Mouse (Mus musculus): ENCODE results near the gene Vwf. TPM values are rescaled to one million over a fixed set of nuclear protein-coding genes. Genes with fewer than 3 reads are reported as not detected.

Vwf gene
- polyA plus RNA-seq, 1 experiment from 2014 or later, result 11.9 TPM

- 40% methylated on average over 14 of the region's 14 CpGs for WGBS (ENCODE audit: insufficient replicate concordance)
- no peak for ATAC-seq (ENCODE audit: low read depth)
- H3K4me2 ChIP-seq (ENCODE audit: low read depth, low read length), result no peak overlapping the region
These were observed 114.7 kb downstream of the Vwf start for GRCm38 (mm10) chr6:125661106-125661877.

GRCm38 (mm10) chr6:125663906-125664305 is 117.3 kb downstream of the Vwf start:
- Histone ChIP-seq H3K36me3 (ENCODE audit: control insufficient read depth, insufficient read depth) (no peaks in the 10 kb centered on the region), H3K27ac (ENCODE audit: low read length) (no peak overlapping the region), H3K4me3 (ENCODE audit: low read depth, low read length) (no peak overlapping the region), H3K4me1 (ENCODE audit: control insufficient read depth, low read depth, low read length) (no peaks in the 10 kb centered on the region), H3K27me3 (ENCODE audit: control insufficient read depth, insufficient read depth, low read depth, low read length) (no peaks in the 10 kb centered on the region), H3K9me3 (replicated peaks; ENCODE audit: control insufficient read depth, low read length) (no peaks in the 10 kb centered on the region), H3K9ac (ENCODE audit: low read depth, low read length) (no peak overlapping the region), H3K4me2 (ENCODE audit: low read depth, low read length) (no peak overlapping the region)
- no peak for ATAC-seq (ENCODE audit: low read depth)
- WGBS (ENCODE audit: insufficient replicate concordance), result 55% methylated on average over 2 of the region's 2 CpGs

More at GRCm38 (mm10) chr6:125661106-125661877, 114.7 kb downstream of the Vwf start:
- Histone ChIP-seq H3K36me3 (ENCODE audit: control insufficient read depth, insufficient read depth) (no peaks in the 10 kb centered on the region), H3K27ac (ENCODE audit: low read length) (no peak overlapping the region), H3K27me3 (ENCODE audit: control insufficient read depth, insufficient read depth, low read depth, low read length) (no peaks in the 10 kb centered on the region), H3K9ac (ENCODE audit: low read depth, low read length) (no peak overlapping the region), H3K9me3 (replicated peaks; ENCODE audit: control insufficient read depth, low read length) (no peaks in the 10 kb centered on the region), H3K4me1 (ENCODE audit: control insufficient read depth, low read depth, low read length) (no peaks in the 10 kb centered on the region), H3K4me3 (ENCODE audit: low read depth, low read length) (no peak overlapping the region)

GRCm38 (mm10) chr6:125671835-125672234 is 125.3 kb downstream of the Vwf start:
- no peak for ATAC-seq (ENCODE audit: low read depth)
- Histone ChIP-seq H3K9me3 (replicated peaks; ENCODE audit: control insufficient read depth, low read length) (no peaks in the 10 kb centered on the region), H3K4me3 (ENCODE audit: low read depth, low read length) (no peak overlapping the region), H3K36me3 (ENCODE audit: control insufficient read depth, insufficient read depth) (no peaks in the 10 kb centered on the region), H3K27me3 (ENCODE audit: control insufficient read depth, insufficient read depth, low read depth, low read length) (no peaks in the 10 kb centered on the region), H3K9ac (ENCODE audit: low read depth, low read length) (no peak overlapping the region), H3K4me2 (ENCODE audit: low read depth, low read length) (no peak overlapping the region), H3K27ac (ENCODE audit: low read length) (no peak overlapping the region), H3K4me1 (ENCODE audit: control insufficient read depth, low read depth, low read length) (no peaks in the 10 kb centered on the region)
- WGBS (ENCODE audit: insufficient replicate concordance), result 50% methylated on average over 3 of the region's 3 CpGs

- no peaks in the 10 kb centered on the region for H3K27me3 ChIP-seq (ENCODE audit: control insufficient read depth, insufficient read depth, low read depth, low read length)
- H3K36me3 ChIP-seq (ENCODE audit: control insufficient read depth, insufficient read depth), result no peaks in the 10 kb centered on the region
- no peak overlapping the region for H3K4me3 ChIP-seq (ENCODE audit: low read depth, low read length)
- no peak overlapping the region for H3K27ac ChIP-seq (ENCODE audit: low read length)
- no peak for ATAC-seq (ENCODE audit: low read depth)
- no peaks in the 10 kb centered on the region for H3K4me1 ChIP-seq (ENCODE audit: control insufficient read depth, low read depth, low read length)
- no peak overlapping the region for H3K4me2 ChIP-seq (ENCODE audit: low read depth, low read length)
- H3K9ac ChIP-seq (ENCODE audit: low read depth, low read length), result no peak overlapping the region
- WGBS (ENCODE audit: insufficient replicate concordance), result 31% methylated on average over 1 of the region's 1 CpGs
- no peaks in the 10 kb centered on the region for H3K9me3 ChIP-seq (replicated peaks; ENCODE audit: control insufficient read depth, low read length)
These were observed 131.9 kb downstream of the Vwf start for GRCm38 (mm10) chr6:125678492-125678891.

- Histone ChIP-seq H3K9me3 (replicated peaks; ENCODE audit: control insufficient read depth, low read length) (no peaks in the 10 kb centered on the region), H3K36me3 (ENCODE audit: control insufficient read depth, insufficient read depth) (no peaks in the 10 kb centered on the region), H3K4me3 (ENCODE audit: low read depth, low read length) (no peak overlapping the region), H3K27me3 (ENCODE audit: control insufficient read depth, insufficient read depth, low read depth, low read length) (no peaks in the 10 kb centered on the region), H3K4me1 (ENCODE audit: control insufficient read depth, low read depth, low read length) (no peaks in the 10 kb centered on the region), H3K9ac (ENCODE audit: low read depth, low read length) (no peak overlapping the region), H3K27ac (ENCODE audit: low read length) (no peak overlapping the region), H3K4me2 (ENCODE audit: low read depth, low read length) (no peak overlapping the region)
- no peak for ATAC-seq (ENCODE audit: low read depth)
- 75% methylated on average over 11 of the region's 11 CpGs for WGBS (ENCODE audit: insufficient replicate concordance)
These were observed 134.0 kb downstream of the Vwf start for GRCm38 (mm10) chr6:125680613-125681012.

- no peak for ATAC-seq (ENCODE audit: low read depth)
- Histone ChIP-seq H3K9ac (ENCODE audit: low read depth, low read length) (no peak overlapping the region), H3K4me1 (ENCODE audit: control insufficient read depth, low read depth, low read length) (no peaks in the 10 kb centered on the region), H3K27ac (ENCODE audit: low read length) (no peak overlapping the region), H3K36me3 (ENCODE audit: control insufficient read depth, insufficient read depth) (no peaks in the 10 kb centered on the region), H3K27me3 (ENCODE audit: control insufficient read depth, insufficient read depth, low read depth, low read length) (no peaks in the 10 kb centered on the region; the same call in 1 of the 2 replicates), H3K4me2 (ENCODE audit: low read depth, low read length) (no peak overlapping the region), H3K9me3 (replicated peaks; ENCODE audit: control insufficient read depth, low read length) (no peaks in the 10 kb centered on the region), H3K4me3 (ENCODE audit: low read depth, low read length) (no peak overlapping the region)
These were observed 138.8 kb downstream of the Vwf start for GRCm38 (mm10) chr6:125685420-125685819.

- Histone ChIP-seq H3K4me1 (ENCODE audit: control insufficient read depth, low read depth, low read length) (no peaks in the 10 kb centered on the region), H3K4me2 (ENCODE audit: low read depth, low read length) (no peak overlapping the region), H3K36me3 (ENCODE audit: control insufficient read depth, insufficient read depth) (no peaks in the 10 kb centered on the region), H3K9me3 (replicated peaks; ENCODE audit: control insufficient read depth, low read length) (no peaks in the 10 kb centered on the region), H3K4me3 (ENCODE audit: low read depth, low read length) (no peak overlapping the region), H3K27ac (ENCODE audit: low read length) (no peak overlapping the region), H3K9ac (ENCODE audit: low read depth, low read length) (no peak overlapping the region), H3K27me3 (ENCODE audit: control insufficient read depth, insufficient read depth, low read depth, low read length) (no peaks in the 10 kb centered on the region; the same call in 1 of the 2 replicates)
- no peak for ATAC-seq (ENCODE audit: low read depth)
- WGBS (ENCODE audit: insufficient replicate concordance), result 43% methylated on average over 1 of the region's 1 CpGs
These were observed 141.4 kb downstream of the Vwf start for GRCm38 (mm10) chr6:125687986-125688385.

- Histone ChIP-seq H3K4me2 (ENCODE audit: low read depth, low read length) (no peak within 1 kb of the TSS), H3K4me3 (ENCODE audit: low read depth, low read length) (no peak within 1 kb of the TSS), H3K9ac (ENCODE audit: low read depth, low read length) (no peak within 1 kb of the TSS), H3K36me3 (ENCODE audit: control insufficient read depth, insufficient read depth) (no peaks in the 10 kb centered on the region), H3K27me3 (ENCODE audit: control insufficient read depth, insufficient read depth, low read depth, low read length) (no peaks in the 10 kb centered on the region; the same call in 1 of the 2 replicates), H3K27ac (ENCODE audit: low read length) (no peak within 1 kb of the TSS), H3K4me1 (ENCODE audit: control insufficient read depth, low read depth, low read length) (no peaks in the 10 kb centered on the region), H3K9me3 (replicated peaks; ENCODE audit: control insufficient read depth, low read length) (no peaks in the 10 kb centered on the region)
- no peak for ATAC-seq (ENCODE audit: low read depth)
- 26% methylated on average over 20 of the region's 20 CpGs for WGBS (ENCODE audit: insufficient replicate concordance)
These were observed 143.6 kb downstream of the Vwf start, which contains the start of gene Ano2 for GRCm38 (mm10) chr6:125690057-125690703. TSS of gene Ano2 (plus strand) at chr6:125690419.

GRCm38 (mm10) chr6:125701146-125701545 is 154.6 kb downstream of the Vwf start:
- no peak overlapping the region for H3K27ac ChIP-seq (ENCODE audit: low read length)
- ATAC-seq (ENCODE audit: low read depth), result no peak
- no peak overlapping the region for H3K4me2 ChIP-seq (ENCODE audit: low read depth, low read length)
- H3K36me3 ChIP-seq (ENCODE audit: control insufficient read depth, insufficient read depth), result no peaks in the 10 kb centered on the region
- H3K9me3 ChIP-seq (replicated peaks; ENCODE audit: control insufficient read depth, low read length), result no peaks in the 10 kb centered on the region
- H3K27me3 ChIP-seq (ENCODE audit: control insufficient read depth, insufficient read depth, low read depth, low read length), result no peaks in the 10 kb centered on the region
- WGBS (ENCODE audit: insufficient replicate concordance), result 63% methylated on average over 2 of the region's 2 CpGs
- no peaks in the 10 kb centered on the region for H3K4me1 ChIP-seq (ENCODE audit: control insufficient read depth, low read depth, low read length)
- H3K9ac ChIP-seq (ENCODE audit: low read depth, low read length), result no peak overlapping the region
- H3K4me3 ChIP-seq (ENCODE audit: low read depth, low read length), result no peak overlapping the region

Measured in liver, embryonic 16.5 days (tissue).